Mouse (Mus musculus): ENCODE data around the gene Cdk15. TPM values are rescaled to one million over a fixed set of nuclear protein-coding genes. Genes with fewer than 3 reads are reported as not detected.

Gene Cdk15
- total RNA-seq, 4 experiments from 2014 or later = 0.22 TPM; not detected in 3

DNA sequence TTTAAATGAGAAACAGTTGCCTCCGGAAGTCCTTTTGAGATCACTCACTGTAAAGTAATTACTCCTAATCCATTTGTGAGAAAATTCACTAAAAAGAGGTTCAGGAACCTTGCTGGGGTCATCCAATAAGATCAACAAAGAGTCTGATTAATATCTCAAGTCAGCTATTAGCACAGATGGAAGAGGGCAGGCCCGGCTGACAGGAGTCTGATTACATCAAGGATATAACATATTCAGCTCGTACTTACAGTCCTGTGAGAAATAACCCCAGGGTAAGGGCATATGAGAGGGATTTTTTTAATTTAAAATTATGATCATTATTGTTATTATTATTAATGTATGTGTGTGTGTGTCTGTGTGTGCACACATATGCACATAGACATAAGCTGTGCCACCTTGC, 15.5 kb downstream of the Cdk15 start:
- DNase-seq (ENCODE audit: low spot score in 2 of 2) = no peak

GRCm38 (mm10) chr1:59285880-59286279, 29.2 kb downstream of the Cdk15 start:
- no peak for DNase-seq (ENCODE audit: low spot score in 2 of 2)

- DNase-seq (ENCODE audit: low spot score in 2 of 2) = no peak
Observed at GRCm38 (mm10) chr1:59286316-59286850, 29.7 kb downstream of the Cdk15 start.

GRCm38 (mm10) chr1:59287733-59288132, 31.0 kb downstream of the Cdk15 start:
- no peak for DNase-seq (ENCODE audit: low spot score in 2 of 2)

DNA sequence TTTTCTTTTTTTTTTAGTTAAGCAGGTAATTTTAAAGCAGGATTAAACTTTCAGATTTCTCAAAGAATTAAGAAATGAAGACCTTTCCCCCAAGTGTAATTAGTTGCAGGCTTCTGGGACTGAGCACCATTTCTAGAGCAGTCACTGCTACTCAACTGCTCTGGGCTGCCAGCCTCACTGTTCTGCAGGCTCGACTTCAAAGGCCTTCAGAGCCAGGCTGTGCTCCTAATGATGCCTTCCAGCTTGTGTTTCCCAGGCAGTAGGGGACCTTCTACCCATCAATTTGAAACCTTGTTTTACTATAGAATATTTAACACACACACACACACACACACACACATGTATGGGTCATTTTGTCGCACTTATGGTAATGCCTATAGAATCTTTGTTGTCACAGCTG, 34.9 kb downstream of the Cdk15 start:
- DNase-seq (ENCODE audit: low spot score in 2 of 2) = no peak

DNA sequence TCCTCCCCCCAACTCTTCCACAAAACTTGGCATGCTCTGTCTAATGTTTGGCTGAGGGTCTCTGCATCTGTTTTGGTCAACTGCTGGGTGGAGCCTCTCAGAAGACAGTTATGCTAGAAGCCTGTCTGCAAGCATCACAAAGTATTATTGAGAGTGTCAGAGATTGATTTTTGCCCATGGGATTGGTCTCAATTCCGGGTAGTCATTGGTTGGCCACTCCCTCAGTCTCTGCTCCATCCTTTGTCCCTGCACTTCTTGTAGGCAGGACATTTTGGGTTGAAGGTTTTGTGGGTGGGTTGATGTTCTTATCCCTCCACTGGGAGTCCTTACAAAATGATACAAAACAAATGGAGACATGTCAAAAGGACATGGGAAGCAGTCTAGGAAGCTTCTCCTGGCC, 39.1 kb downstream of the Cdk15 start:
- DNase-seq (ENCODE audit: low spot score in 2 of 2) = no peak

DNA sequence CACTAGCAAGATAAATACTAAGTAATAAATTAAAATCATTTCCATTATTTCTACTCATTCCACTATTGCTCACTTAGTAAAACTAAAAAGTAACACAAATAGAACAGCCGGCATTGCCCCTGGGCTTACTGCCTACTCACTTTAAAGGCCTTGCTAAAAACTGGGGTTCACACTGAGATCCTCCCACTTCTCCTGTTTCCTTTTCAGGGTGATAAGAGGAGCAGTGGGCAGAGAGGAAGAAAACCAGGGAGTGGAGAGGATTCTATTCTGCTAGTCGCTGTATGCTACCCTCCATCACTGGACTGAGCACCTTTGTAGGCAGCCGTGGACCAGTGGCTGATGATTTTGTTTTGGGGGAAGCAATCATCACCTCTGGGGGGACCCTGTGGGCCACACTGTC, 40.5 kb downstream of the Cdk15 start:
- no peak for DNase-seq (ENCODE audit: low spot score in 2 of 2)

DNA sequence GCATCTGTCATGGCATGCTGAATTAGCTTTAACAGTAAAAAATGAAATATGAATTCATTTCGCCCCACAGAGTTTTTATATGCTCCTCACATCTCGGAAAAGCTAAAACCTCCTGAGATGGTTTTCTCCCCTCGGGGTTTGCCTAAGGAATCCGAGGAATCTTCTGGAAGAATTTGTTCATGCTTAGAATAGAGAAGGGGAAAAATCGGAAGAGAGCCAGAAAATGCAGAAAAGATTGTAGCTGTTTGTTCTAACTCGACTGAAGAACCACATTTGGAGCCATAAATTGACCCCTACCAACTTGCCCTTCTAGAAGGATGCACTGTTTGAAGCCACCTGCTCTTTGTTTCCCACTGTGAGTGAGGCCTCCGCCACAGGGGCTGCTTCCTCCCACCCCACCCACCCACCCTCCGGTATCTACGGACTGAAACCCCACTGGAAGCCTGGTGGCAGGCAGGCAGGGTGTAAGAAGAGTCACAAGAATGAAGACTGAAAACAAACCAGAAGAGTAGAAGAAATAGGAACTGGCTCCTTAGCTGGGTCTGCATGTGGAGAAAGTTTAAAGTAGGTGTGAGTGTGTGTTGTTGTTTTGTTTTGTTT, 41.9 kb downstream of the Cdk15 start:
- no peak for DNase-seq (ENCODE audit: low spot score in 2 of 2)

DNA sequence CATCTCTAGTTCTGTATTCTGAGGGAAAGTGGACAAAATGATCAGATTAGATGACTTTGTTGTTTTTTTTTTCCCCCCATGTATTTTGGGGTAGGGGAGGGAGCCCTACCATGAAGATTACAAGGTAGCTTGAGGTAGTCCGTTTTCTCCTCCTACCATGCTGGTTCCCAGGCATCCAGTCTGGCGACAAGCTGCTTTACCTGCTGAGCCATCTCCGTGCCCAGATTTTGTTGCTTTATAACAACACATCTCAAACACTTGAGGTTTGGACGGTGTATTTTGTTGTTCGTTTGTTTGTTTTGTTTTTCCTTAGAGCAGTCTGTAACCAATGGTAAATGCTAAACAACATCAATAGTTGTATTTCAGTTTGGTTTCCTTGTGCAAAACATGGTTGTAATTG, 50.6 kb downstream of the Cdk15 start:
- no peak for DNase-seq (ENCODE audit: low spot score in 2 of 2)

GRCm38 (mm10) chr1:59311292-59311885, 54.7 kb downstream of the Cdk15 start:
- no peak for DNase-seq (ENCODE audit: low spot score in 2 of 2)

DNA sequence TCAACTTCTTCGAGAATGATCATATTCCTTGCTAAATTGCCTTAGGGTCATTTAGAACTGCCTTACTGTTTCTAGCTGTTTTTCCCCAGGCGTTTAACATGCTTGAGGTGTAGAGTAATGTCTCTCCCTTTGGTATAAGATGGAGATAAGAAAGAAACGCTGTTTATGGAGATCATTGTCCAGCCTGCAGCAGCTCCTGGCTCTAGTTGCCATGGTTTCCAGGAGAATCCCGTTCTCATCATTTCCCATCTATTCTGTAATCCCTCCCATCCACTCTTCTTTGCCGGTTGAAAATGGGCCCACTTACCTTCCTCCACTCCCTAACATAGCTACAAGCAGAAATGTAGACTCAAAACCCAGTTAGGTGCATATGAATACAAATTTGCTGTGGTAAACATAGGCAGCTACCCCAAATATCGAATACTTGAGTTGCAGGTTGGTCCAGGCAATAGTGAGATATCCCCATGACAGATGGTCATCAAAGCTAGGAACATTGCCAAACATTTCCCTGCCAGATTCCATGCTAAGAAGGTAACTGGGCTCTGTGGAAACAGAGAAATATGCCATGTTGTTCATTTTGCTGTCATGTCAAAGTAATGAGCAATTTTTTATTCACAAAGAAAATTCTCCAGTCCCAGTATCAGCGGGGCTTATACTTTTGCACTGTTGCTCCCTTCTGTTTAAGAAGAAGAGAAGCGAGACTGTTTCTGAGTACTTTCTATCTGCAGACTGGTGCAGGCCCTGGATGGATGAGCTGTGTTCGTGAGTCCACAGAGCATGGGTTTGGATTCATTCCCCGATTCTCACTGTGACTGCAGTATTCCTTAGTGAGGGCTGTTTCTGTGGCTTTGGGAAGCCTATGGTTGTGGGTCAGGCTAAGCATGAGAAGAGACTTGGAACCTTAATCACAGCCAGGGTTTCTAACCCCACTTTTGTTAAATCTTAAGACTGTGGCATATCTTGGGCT, 55.8 kb downstream of the Cdk15 start:
- DNase-seq (ENCODE audit: low spot score in 2 of 2) = no peak

DNA sequence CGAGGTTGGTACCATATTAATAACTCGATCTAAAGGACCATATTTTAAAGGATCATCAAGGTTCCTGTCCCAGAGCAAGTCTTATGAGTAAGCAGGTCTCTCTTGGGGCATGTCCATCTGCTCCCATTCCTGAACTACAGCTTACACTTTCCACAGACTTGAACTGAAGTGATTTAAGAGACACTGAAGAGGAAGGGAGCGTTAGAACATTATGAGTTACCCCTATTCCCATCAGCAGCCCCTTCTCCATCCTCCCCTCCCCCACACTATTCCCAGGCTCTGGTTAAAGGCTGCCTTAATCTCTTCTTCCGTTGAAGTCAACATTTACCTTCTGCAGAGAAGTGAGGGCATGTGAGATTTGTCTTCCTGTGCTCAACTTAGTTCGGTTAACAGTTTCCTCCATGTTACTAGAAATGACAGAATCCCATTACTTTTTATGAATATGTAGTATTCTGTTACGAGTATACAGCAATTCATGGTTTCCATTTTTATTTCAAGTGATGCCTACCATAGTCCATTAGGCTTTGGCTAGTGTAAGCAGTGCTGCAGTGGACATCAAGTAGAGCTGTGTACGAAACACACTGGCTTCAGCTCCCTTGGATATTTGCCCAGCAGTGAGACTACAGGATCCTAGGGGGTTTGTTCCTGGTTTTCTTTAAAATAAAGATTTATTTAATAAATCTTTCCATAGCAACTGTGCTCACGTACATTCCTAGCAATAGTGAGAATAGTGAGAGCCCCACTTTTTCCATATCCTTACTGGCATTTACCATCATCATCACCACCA, 56.6 kb downstream of the Cdk15 start:
- no peak for DNase-seq (ENCODE audit: low spot score in 2 of 2)

DNA sequence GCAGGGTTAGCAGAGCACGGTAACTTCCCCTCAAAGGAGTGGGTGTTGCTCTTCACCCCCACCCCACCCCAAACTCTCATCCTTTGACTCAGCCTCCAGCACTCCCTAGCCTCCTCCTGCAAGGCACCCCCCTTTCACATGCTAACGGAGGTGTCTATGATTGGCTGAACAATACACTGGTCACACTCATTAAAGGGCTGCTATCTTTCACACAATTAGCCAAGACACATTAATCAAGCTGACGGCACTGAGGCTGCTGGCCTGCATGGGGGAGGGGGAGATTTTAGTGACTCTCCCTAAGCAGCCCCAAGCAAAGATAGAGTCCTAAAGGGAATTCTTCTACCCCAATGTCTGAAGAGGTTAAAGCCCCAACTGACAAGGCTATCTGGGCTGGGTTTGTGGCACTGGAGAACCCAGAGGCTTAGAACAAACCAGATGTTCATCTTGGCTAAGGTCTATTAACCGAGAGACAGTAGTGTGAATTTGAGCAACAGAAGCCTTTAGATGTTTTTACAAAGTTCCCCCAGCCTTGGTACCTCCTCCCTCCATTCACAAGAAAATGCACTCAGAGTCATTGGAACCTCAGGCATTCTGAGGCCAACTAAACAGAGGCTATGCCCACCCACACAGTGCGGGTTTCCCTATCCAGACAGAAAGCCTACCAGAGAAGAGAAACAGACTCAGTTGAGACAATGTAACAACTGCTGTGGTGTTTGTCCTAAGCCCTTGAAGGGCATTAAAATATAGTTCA, 58.5 kb downstream of the Cdk15 start:
- no peak for DNase-seq (ENCODE audit: low spot score in 2 of 2)

DNA sequence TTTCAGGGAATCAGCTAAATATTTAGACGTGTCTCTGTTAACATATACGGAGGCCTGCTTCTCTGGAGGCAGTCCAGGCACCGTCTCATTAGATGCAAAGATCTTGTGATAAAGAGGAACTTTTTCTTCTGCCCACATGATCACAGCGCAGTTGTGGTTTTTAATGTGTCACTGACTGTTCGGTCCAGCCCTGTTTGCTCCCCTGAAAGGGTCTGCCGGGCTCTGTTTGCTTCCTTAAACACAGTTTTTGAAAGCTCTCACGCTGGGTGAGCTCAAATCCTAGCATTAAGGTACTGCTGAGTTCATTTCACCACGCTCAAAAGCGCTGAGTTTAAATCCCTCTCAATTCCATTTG, 59.3 kb downstream of the Cdk15 start:
- DNase-seq (ENCODE audit: low spot score in 2 of 2) = no peak

DNA sequence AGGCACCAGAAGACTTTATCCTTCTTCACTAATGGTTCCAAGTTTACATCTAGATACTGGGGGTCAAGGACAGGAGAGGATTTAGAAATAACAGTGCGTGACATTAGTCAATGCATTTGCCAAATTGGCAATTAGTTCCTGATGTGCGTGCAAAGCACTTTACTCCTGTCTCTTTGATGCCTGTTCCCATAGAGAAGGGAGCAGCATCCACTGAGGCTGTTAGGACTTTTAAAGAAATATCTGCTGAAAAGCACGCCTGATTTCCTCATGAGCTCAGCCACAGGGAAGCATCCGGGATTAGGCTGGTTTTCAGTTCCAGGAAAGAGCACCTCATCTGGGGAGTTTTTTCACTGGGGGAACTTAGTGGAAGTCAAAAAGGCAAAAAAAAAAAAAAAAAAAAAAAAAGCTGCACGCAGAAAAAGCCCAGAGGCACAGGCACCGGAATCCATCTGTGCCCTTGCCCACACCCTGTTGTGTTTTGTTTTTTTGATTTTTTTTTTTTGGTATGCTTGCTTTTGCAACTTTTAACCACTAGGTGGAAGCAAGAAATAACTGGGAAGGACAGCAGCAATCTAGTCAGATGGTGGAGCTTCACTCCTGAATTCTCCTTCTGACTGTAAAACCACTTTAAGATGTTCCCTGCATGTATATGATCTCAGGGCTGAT, 59.8 kb downstream of the Cdk15 start:
- no peak for DNase-seq (ENCODE audit: low spot score in 2 of 2)

- DNase-seq (ENCODE audit: low spot score in 2 of 2) = no peak
Observed at GRCm38 (mm10) chr1:59317397-59317796, 60.7 kb downstream of the Cdk15 start.

- no peak for DNase-seq (ENCODE audit: low spot score in 2 of 2)
Observed at GRCm38 (mm10) chr1:59318878-59319277, 62.2 kb downstream of the Cdk15 start.

DNA sequence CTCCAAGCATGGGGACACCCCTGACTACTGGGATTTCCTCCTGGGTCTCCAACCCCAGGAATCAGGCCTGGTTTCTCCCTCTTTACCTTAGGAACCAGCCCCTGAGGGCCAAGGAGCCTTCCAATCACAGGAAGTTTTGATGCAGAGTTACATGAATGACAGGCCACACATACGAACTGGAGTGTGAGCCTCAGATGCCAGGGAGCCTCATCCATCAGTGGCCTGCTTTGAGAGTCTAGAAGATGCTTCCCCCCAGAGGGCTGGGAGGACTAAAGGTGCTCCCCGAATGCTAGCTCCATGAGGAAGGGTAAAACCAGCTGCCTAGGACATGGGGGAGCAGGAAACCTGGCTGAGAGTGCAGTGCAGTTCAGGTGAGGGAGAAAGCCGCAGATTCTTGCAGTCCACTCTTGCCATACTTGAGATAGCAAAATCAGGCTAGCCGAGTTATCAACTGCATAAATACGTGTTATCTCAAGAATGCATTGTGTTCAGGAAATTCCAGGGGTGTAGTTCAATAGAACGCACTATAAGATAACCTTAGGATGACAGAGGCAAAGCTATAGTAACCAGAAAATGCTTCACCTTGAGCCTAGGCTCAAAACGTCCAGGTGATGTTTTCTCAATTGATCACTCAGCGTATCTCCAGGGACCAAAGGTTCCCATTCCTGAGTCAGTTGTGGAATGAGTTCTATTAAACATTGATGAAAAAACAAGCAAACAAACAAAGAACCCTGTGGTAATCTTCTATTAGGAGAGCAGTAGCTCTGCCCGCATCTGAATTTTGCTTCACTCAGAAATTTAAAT, 64.6 kb downstream of the Cdk15 start:
- no peak for DNase-seq (ENCODE audit: low spot score in 2 of 2)
